Mouse (Mus musculus): ENCODE measurements around the gene Cdc42ep2. TPM values are rescaled to one million over a fixed set of nuclear protein-coding genes. Genes with fewer than 3 reads are reported as not detected.
A peak's percentile ranks its signal among the peaks of the same experiment; 100 is the strongest.

Gene Cdc42ep2
- 12.9 and 17.6 TPM in 2 replicates for polyA plus RNA-seq (2012; rRNA removed)

- peak; percentile 41 for DNase-seq (ENCODE audit: low read depth)
Observed at GRCm38 (mm10) chr19:5924713-5925093, at the start of gene Cdc42ep2. Gene Cdc42ep2, minus strand, starts transcription at chr19:5924816.

- DNase-seq (ENCODE audit: low read depth), result no peak
Observed at GRCm38 (mm10) chr19:5967664-5968063, 43.0 kb upstream of the Cdc42ep2 start.

- no peak for DNase-seq (ENCODE audit: low read depth)
Observed at GRCm38 (mm10) chr19:5966786-5967185, 42.2 kb upstream of the Cdc42ep2 start.

- no peak for DNase-seq (ENCODE audit: low read depth)
Observed at GRCm38 (mm10) chr19:5965910-5966309, 41.3 kb upstream of the Cdc42ep2 start.

GRCm38 (mm10) chr19:5965280-5965679, 40.7 kb upstream of the Cdc42ep2 start:
- DNase-seq (ENCODE audit: low read depth), result no peak

- no peak for DNase-seq (ENCODE audit: low read depth)
Observed at GRCm38 (mm10) chr19:5964804-5965203, 40.2 kb upstream of the Cdc42ep2 start.

GRCm38 (mm10) chr19:5963883-5964562, 39.4 kb upstream of the Cdc42ep2 start, which contains the start of gene Pola2:
Gene Pola2, minus strand, starts transcription at chr19:5964202.
- no peak for DNase-seq (ENCODE audit: low read depth)

- DNase-seq (ENCODE audit: low read depth), result no peak
Observed at GRCm38 (mm10) chr19:5962651-5963050, 38.0 kb upstream of the Cdc42ep2 start.

GRCm38 (mm10) chr19:5957371-5957770, 32.8 kb upstream of the Cdc42ep2 start:
- DNase-seq (ENCODE audit: low read depth), result no peak

GRCm38 (mm10) chr19:5956685-5957084, 32.1 kb upstream of the Cdc42ep2 start:
- no peak for DNase-seq (ENCODE audit: low read depth)

- no peak for DNase-seq (ENCODE audit: low read depth)
Observed at GRCm38 (mm10) chr19:5955704-5956670, 31.4 kb upstream of the Cdc42ep2 start.

GRCm38 (mm10) chr19:5954936-5955335, 30.3 kb upstream of the Cdc42ep2 start:
- DNase-seq (ENCODE audit: low read depth), result no peak

GRCm38 (mm10) chr19:5954031-5954710, 29.6 kb upstream of the Cdc42ep2 start:
- DNase-seq (ENCODE audit: low read depth), result no peak

- DNase-seq (ENCODE audit: low read depth), result no peak
Observed at GRCm38 (mm10) chr19:5953201-5953770, 28.7 kb upstream of the Cdc42ep2 start.

- DNase-seq (ENCODE audit: low read depth), result no peak
Observed at GRCm38 (mm10) chr19:5952071-5952691, 27.6 kb upstream of the Cdc42ep2 start.

GRCm38 (mm10) chr19:5951631-5952030, 27.0 kb upstream of the Cdc42ep2 start:
- no peak for DNase-seq (ENCODE audit: low read depth)

- no peak for DNase-seq (ENCODE audit: low read depth)
Observed at GRCm38 (mm10) chr19:5950218-5950617, 25.6 kb upstream of the Cdc42ep2 start.

- no peak for DNase-seq (ENCODE audit: low read depth)
Observed at GRCm38 (mm10) chr19:5945891-5946290, 21.3 kb upstream of the Cdc42ep2 start.

- no peak for DNase-seq (ENCODE audit: low read depth)
Observed at GRCm38 (mm10) chr19:5945027-5945426, 20.4 kb upstream of the Cdc42ep2 start.

GRCm38 (mm10) chr19:5944145-5944544, 19.5 kb upstream of the Cdc42ep2 start:
- DNase-seq (ENCODE audit: low read depth), result no peak

- DNase-seq (ENCODE audit: low read depth), result no peak
Observed at GRCm38 (mm10) chr19:5943404-5943803, 18.8 kb upstream of the Cdc42ep2 start.

All from gonadal fat pad, adult 2 months (tissue).